Mouse (Mus musculus): ENCODE data around the gene Sgsm2.
"Not testable (repeated sequence)": the region's sequence is repeated elsewhere in the genome, so short reads cannot be mapped to it uniquely, and the experiment has no call there.

Gene Sgsm2

GRCm38 (mm10) chr11:74828965-74829550 lies 67.8 kb downstream of the Sgsm2 start:
- no peak for DNase-seq (ENCODE audit: low read depth)

GRCm38 (mm10) chr11:74828404-74828931 lies 68.4 kb downstream of the Sgsm2 start:
- DNase-seq (ENCODE audit: low read depth) = no peak

- no peak for DNase-seq (ENCODE audit: low read depth)
Observed at GRCm38 (mm10) chr11:74827791-74828403, 69.0 kb downstream of the Sgsm2 start.

DNA sequence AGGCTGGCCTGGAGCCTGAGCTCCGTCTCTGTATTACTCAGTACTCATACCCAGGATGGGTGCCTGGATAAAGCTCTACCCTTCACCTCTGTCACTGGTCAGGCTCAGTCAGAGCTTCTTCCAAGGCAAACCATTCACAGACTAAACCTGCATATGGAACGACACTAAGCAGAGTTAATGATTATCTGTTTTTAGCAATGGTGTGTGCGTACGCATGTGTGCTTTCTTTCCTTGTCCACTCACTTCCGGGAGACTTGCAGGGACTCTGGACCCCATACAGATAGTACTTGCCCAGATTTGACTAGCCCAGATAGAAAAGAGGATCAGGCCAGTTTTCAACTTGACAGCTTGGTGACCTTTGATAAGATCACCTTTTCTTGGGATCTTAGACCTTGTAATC lies 70.2 kb downstream of the Sgsm2 start:
- DNase-seq (ENCODE audit: low read depth) = no peak

DNA sequence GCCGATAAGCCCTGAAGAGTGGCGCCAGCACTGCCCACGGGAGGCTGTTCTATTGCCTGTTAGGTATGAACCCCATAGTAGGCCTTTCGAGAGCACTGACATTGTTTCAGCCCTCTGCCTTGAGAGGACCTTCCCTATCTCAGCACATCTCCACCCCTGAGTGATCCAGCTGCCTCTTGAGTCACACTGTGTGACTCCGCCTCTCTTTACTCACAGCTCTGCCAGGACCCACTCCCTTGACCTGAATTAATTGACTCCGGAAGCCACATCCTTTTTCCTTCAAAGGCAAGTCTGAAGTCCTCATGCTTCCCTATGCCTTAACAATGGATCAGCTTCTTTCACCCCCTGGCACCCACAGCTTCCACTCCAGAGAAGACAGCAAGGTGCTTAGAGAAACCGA lies 70.7 kb downstream of the Sgsm2 start:
- no peak for DNase-seq (ENCODE audit: low read depth)

DNA sequence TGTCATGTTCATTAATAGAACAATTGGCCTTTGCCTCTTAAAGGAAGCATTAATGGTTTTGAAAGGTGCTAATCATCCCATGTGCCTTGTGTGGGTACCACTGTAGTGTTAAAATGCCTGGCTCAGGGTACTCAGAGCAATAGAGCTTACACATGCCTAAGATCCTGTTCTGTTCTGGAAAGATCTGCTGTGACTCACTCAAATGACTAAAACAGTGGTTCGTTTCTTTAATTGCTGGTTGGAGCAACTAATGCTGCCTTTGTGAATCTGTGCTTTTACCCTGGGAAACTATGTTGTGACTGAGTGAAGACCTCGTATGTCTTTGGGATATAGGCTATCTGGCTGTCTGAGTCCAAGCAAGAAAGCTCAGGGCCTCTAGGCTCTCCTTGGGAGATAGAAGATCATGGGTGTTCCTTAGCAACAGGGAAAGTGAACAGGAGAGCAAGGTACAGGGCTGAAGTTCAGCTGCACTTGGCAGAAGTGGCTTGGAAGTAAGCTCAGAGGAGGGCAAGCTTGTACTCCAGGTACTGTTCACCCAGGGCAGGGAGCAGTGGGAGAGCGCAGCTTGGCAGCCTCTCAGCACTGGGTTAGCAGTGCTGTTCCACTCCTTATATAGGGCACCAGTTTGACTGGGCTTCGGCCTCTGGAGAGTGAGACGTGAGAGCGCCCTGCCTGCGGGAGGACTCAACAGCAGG lies 74.0 kb downstream of the Sgsm2 start:
- DNase-seq (ENCODE audit: low read depth) = no peak

DNA sequence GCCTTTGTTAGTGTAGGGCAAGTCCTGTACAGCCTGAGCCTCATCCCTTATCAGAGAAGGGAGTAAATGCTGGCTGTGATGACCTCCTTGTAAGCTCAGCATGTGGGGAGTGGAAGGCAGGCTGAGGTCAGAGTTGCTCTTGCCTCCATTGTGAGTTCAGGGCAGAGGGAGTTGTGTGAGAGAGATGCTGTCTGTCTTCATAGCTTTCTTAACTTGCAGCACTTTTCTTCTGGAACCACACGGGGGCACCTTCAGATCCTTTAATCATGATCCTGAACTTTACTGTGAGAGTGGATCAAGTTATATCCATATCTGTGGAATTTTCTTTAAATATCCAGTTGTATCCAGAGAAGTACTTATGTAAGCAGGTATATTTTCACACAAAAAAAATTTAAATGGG lies 75.4 kb downstream of the Sgsm2 start:
- DNase-seq (ENCODE audit: low read depth) = no peak

- no peak for DNase-seq (ENCODE audit: low read depth)
Observed at GRCm38 (mm10) chr11:74820921-74821320, 75.9 kb downstream of the Sgsm2 start.

DNA sequence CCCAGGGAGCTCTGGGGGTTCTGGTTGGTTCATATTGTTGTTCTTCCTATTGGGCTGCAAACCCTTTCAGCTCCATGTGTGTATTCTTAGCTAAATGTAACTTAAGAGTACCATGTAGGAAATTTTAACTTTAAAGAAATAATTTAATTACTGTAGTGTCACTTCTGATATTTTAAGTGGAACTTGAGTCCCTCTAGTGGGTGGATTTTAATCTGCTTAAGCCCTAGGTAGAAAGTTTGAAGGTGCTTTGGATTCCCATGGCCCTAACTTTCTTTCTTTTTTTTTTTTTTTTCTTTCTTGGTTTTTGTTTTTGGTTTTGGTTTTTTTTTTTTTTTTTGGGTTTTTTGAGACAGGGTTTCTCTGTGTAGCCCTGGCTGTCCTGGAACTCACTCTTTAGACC lies 81.1 kb downstream of the Sgsm2 start:
- no peak for DNase-seq (ENCODE audit: low read depth)

GRCm38 (mm10) chr11:74811538-74811937 lies 85.3 kb downstream of the Sgsm2 start:
- no peak for DNase-seq (ENCODE audit: low read depth)

- not testable (repeated sequence) for DNase-seq (ENCODE audit: low read depth)
Observed at GRCm38 (mm10) chr11:74811027-74811426, 85.8 kb downstream of the Sgsm2 start.

DNA sequence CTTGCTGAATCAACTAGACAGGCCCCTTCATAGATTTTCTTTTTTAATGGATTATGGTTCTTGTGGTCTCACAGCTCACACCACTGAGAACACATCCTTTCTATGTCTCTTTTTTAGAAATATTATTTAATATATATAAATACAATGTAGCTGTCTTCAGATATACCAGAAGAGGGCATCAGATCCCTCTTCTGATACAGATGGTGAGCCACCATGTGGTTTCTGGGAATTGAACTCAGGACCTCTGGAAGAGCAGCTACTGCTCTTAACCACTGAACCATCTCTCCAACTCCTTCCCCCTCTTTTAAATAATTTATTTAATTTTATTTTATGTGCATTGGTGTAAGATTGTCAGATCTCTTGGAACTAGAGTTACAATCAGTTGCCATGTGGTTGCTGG lies 86.7 kb downstream of the Sgsm2 start:
- DNase-seq (ENCODE audit: low read depth) = no peak

DNA sequence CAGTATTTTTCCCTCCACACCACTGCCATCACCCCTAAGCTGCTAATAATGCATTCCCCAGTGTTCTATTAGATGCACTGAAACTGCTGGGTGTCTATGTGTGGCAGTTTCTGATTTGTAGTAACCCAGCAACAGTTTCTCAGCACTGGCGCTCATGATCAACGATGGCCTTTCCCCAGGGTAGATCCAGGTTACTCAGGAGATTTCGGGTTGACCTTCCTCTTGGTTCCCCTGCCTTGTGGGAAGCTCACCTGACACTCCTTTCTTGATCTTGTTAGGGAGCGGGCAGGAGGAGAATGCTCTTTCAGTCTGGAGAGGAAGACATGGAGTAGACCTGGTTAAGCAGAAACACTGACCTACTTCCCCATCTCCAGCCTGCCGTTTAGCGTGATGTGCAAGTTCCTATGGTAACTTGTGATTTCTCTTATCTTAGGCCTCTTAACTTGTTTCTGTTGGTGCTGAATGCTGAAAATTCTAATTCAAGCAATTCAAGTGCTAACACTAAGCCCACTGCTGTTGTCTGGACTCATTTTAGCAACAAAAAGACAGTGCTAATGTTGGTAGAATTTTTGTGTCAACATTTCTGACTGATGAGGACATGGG lies 88.5 kb downstream of the Sgsm2 start:
- DNase-seq (ENCODE audit: low read depth) = no peak

DNA sequence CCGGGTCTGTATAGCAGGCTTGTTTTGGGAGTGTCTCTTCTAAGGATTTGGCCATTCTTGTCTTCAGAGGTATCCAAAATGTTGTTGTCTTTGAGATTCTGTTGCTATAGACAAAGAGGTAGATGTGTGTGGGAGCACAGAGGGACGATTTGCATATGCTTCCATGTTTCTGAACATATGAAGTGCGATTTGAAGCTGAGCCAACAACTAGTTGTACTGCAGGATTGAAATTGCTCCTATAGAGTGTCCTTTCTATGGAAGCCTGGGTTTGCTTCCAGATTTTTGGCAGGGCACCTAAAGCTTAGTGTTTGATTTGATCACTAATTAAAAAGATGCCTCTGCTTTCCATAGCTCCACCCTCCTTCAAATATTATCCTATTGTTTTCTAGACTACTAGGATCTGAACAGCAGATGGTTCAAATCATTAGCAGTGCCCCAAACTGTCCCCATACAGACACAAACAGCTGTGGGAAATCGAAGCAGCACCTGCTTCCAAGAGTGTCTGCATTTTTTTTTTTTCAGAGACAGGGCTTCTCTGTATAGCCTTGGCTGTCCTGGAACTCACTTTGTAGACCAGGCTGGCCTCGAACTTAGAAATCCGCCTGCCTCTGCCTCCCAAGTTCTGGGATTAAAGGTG lies 89.5 kb downstream of the Sgsm2 start:
- DNase-seq (ENCODE audit: low read depth) = no peak

DNA sequence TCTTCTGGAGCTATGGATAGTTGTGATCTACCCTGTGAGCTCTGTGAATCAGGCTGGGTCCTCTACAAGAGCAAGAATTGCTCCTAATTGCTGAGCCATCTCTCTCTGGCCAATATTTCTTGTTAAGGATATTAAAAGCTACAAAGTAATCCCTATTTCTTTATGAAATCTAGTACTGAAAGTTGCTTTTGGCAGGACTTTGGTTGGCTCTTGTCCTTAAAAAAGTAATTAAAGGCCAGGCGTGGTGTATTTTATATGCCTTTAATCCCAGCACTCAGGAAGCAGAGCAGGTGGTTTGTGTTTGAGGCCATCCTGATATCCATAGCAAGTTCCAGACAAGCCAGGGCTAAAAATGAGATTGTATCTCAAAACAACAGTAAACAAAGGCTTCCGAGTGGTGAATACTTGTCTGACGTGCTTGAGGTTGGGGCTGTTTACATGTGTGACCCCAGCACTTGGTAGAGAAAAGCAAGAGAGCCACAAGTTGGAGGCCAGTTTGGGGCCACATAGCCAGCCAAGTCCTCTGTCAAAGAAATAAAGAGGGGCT lies 92.7 kb downstream of the Sgsm2 start:
- DNase-seq (ENCODE audit: low read depth) = no peak

- no peak for DNase-seq (ENCODE audit: low read depth)
Observed at GRCm38 (mm10) chr11:74800658-74801057, 96.2 kb downstream of the Sgsm2 start.

All from c-Kit-positive CD71-positive TER-119-negative erythroid progenitor cells, embryonic 14.5 days (primary cell).